ENCODE assay signal across 16 mouse cellular contexts in genomic region chr14:76128174-76128573, GRCm38 (mm10).
"Had no signal": no experiment of that assay in that cellular context is flagged by ENCODE, and none has a peak within 500 bp of the region (broad histone marks: within the 10 kb centered on the region; RNA-seq: fewer than 3 reads in every experiment).

No protein-coding gene starts in this region.

- DNase-seq: retina, postnatal 1 day; right cerebral cortex, adult 18-20 months; right cerebral cortex, postnatal 14 days; right cerebral cortex, postnatal 25 days; right cerebral cortex, postnatal 4 days; spleen, adult 18-20 months; thymus, adult 18-20 months; thymus, adult 2 months; thymus, postnatal 14 days; thymus, postnatal 25 days; thymus, postnatal 36 days; thymus, postnatal 4 days had no signal

- H3K27ac ChIP-seq: neural tube, embryonic 13.5 days; neural tube, embryonic 15.5 days; stomach, embryonic 15.5 days; stomach, postnatal 0 days had no signal

- H3K4me1 ChIP-seq: neural tube, embryonic 13.5 days; neural tube, embryonic 15.5 days; stomach, embryonic 15.5 days had no signal

- H3K9ac ChIP-seq: neural tube, embryonic 13.5 days; neural tube, embryonic 15.5 days; stomach, embryonic 15.5 days had no signal

- H3K9me3 ChIP-seq: neural tube, embryonic 13.5 days; neural tube, embryonic 15.5 days; stomach, embryonic 15.5 days had no signal

- H3K4me3 ChIP-seq: neural tube, embryonic 13.5 days; neural tube, embryonic 15.5 days; stomach, embryonic 15.5 days had no signal

- H3K27me3 ChIP-seq: neural tube, embryonic 13.5 days; neural tube, embryonic 15.5 days; stomach, embryonic 15.5 days had no signal
